Mouse (Mus musculus) gastrocnemius, adult 2 months (tissue): ENCODE measurements around the gene Poc1b. TPM values are rescaled to one million over a fixed set of nuclear protein-coding genes. Genes with fewer than 3 reads are reported as not detected.

Source experiments
- DNase-seq: peaks from one replicate; pipeline ENCODE4 v3.0.0; 2022
- H3K27ac ChIP-seq: fragments of 200-600 bp; 2 replicates; pipeline ENCODE4 v1.8.1; 2022; ENCODE audit warnings: mild to moderate bottlenecking
- H3K4me3 ChIP-seq: fragments of 200-600 bp; 2 replicates; pipeline ENCODE4 v1.8.1; 2022; ENCODE audit warnings: mild to moderate bottlenecking, moderate library complexity
- CTCF ChIP-seq: fragments of 200-600 bp; IDR thresholded peaks from 2 replicates; pipeline ENCODE4 v1.8.1; 2022; ENCODE audit warnings: antibody characterized with exemption, mild to moderate bottlenecking, moderate library complexity
- intact Hi-C: fragments of 180-260 bp; cut with DNase I; formaldehyde crosslinking; loops from one replicate; pipeline ENCODE4 v1.15.1; 2025
- total RNA-seq, 2 experiments: library from RNA; stranded (reverse); gene quantifications; 2 replicates each; pipeline ENCODE4 v1.2.3; 2021

The Poc1b gene
- total RNA-seq, 2 experiments from 2014 or later = 3.3 to 4.1 TPM

DNA sequence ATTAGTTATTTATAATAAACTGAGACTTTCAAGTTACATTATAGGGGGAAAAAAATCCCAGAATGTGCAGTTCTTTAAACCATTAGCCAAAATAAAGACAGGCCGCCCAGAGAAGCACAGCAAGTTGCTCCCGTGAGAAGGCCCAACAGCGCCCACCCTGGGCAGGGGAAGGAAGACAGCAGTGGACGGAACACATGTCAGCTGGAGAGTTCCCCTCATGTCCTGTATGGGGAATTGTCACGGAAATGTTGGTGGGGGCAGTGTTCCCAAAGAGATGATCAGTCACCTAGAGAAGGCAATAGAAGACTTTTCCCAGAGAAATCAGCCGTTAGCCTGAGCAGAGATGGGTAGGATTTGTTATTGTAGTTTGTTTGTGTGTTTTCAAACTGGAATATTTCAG is 61.6 kb downstream of the Poc1b start:
- no peak overlapping the region for H3K4me3 ChIP-seq
- TF ChIP-seq CTCF = peak; percentile 28
- DNase-seq = peak; percentile 30
- H3K27ac ChIP-seq = 0 out of 2 replicates have a peak overlapping the region, but pooled peaks have one; percentile 72
- intact Hi-C loops = loop anchor here (5.0 kb wide), 1 partner anchor 94 kb away; the partner anchor contains the start of gene Dusp6

DNA sequence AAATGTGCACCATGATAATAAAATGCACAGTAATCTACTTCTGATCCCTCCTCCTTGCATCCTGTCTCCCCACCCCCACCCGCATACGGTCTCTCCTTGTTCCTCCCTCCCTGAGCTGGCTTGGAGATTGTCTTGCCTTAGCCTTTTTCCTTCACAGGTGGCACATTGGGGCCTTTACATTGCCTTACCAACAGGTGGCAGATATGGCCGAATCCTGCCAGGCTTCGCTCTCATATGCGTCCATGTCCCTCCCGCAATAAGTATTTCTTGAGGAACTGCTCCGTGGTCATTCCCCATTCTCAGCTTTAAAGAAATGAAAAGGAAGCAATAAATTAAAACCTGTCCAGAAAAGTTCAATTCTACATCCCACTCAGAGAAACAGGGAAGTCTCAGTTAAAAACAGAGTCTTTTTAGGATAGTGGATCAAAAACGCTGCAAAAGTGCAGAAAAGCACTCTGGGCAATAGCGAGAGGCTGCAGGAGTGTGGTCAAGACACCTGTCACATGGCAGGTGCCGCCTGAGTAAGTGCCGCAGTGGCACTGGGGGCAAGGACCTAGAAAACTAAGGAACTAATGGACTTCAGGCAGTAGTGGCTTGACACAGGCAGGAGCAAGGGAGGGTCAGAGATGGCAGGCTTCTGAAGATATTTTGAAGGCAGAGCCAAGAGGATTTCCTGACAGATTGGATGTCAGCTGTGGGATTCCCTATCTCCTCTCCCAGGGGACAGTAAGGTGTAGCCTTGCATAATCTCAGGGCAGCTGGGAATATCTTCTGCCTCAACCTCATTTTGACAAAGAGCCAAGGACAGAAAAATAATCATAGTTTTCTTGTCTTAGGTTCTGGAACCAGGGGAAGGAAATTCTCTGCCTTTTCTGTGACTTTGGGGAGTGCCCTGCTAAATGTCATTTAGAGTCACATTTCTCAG is 62.3 kb downstream of the Poc1b start:
- intact Hi-C loops = loop anchor here (5.0 kb wide), 1 partner anchor 93 kb away; the partner anchor contains the start of gene Dusp6
- Histone ChIP-seq H3K27ac (peak overlapping the region; percentile 72), H3K4me3 (peak overlapping the region; percentile 47)
- DNase-seq = peak; percentile 31
- peak; percentile 42 for TF ChIP-seq CTCF

DNA sequence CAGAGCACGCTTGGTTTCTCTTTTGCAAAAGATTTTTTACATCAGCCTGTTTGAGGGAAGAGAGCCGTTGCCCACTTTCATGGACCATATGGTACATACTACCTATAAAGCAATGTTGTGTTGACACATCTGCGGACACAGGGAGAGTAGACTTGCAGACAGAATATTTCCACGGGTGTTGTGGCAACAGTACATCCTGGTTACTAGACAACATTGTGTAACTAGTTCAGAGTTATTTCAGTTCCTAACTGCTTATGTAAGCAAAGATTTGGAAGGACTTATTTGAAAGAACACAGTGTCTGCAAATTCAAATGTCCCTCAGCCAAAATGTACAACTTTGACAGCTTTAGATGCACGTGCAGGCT is 62.9 kb downstream of the Poc1b start:
- DNase-seq = no peak
- H3K27ac ChIP-seq = peak overlapping the region; percentile 72

DNA sequence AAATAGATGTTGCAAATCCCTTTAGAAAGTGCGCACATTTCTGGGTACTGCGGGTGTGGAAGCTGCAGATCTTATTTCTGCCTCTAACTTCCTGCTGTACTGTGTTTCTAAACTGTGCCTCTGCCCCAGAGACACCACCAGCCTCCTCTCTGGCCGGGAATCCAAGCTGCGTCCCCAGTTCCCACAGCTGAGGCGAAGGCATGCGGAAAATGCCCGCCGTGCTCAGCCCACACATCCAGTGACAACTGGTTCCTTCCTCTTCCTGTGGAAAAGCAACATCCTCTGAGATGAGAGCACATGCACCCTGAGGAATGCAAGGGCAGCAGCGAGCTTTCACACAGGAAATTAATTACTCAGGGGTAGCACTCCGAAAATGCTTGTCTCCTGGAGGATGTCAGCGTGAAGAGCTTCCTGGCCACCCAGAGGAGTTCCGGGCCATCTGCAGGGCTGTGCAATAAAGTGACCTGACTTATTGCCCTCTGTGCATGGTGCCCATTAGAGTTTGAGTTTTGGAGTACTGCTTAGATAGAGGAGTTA is 65.2 kb downstream of the Poc1b start:
- Histone ChIP-seq H3K4me3 (peak overlapping the region; percentile 50), H3K27ac (peak overlapping the region; percentile 70)
- intact Hi-C loops = no loop called here
- no peak for TF ChIP-seq CTCF
- peak; percentile 69 for DNase-seq

More for the DNA sequence above, 62.9 kb downstream of the Poc1b start:
- peak overlapping the region; percentile 47 for H3K4me3 ChIP-seq
- intact Hi-C loops = loop anchor here (5.0 kb wide), 1 partner anchor 93 kb away; the partner anchor contains the start of gene Dusp6
- no peak for TF ChIP-seq CTCF

DNA sequence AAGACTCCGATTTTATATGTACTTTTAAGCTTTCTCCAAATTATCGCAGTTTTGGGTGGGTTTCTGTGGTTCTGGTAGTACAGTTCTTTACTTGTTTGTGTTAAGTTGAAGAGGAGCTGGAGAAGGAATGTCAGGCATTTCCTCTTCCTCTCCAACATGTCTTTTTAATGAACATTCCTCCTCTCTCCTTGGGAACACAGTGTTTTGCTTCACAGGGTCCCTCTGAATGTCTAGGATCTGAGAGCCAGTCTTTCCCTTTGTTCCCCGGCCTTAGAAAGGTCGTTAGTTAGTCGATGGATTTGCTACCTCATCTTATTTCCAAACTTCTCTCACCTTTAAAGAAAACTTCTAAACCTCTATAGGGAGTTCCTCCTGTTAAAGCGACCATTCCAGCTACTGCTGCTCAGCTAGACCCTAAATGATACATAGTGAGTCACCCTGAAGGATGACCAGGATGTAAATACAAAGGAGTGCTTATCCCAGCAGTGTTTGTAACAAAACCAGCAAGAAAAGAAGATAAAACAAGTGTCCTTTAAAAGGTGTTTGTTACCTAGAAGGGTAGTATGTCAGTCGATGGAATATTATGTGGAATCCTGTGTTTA is 66.2 kb downstream of the Poc1b start:
- Histone ChIP-seq H3K27ac (peak overlapping the region; percentile 70), H3K4me3 (no peak overlapping the region)
- intact Hi-C loops = no loop called here
- DNase-seq = no peak
- no peak for TF ChIP-seq CTCF

DNA sequence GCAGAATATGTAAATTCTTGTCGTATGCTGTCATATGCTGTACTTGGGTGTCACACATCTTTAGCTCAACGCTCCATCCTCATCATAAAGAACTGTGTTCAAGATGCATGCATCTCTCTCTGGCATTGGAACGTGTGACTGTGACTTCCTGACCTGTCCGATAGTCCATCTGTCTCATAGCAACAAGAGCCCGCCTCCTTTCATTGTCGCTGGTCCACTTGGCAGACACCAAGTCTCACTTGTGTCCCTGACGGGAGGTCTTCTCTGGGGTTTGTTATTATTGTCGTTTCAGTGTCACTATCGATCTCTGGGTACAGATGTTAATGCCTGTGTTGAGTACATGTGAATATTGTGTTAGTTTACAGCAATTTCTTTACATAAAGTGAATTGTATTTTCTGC is 70.1 kb downstream of the Poc1b start:
- H3K27ac ChIP-seq = no peak overlapping the region
- H3K4me3 ChIP-seq = no peak overlapping the region
- DNase-seq = no peak
- no peak for TF ChIP-seq CTCF
- intact Hi-C loops = no loop called here

DNA sequence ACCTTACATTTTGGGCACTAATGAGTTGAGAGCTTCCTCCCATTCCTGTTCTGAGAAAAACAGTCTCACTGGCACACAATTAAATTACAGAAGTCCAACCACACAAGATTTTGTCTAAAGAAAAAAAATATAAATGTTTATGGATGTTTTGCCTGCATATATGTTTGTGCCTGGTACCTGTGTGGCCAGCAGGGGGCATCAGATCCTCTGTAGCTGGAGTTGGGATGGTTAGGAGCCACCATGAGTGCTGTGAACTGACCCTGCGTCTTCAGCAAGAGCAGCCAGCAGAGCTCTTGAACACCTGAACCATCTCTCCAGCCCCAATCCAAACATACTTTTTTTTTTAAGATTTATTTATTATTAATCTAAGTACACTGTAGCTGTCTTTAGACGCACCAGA is 71.3 kb downstream of the Poc1b start:
- intact Hi-C loops = no loop called here
- TF ChIP-seq CTCF = peak; percentile 40
- DNase-seq = no peak
- Histone ChIP-seq H3K27ac (no peak overlapping the region), H3K4me3 (no peak overlapping the region)

DNA sequence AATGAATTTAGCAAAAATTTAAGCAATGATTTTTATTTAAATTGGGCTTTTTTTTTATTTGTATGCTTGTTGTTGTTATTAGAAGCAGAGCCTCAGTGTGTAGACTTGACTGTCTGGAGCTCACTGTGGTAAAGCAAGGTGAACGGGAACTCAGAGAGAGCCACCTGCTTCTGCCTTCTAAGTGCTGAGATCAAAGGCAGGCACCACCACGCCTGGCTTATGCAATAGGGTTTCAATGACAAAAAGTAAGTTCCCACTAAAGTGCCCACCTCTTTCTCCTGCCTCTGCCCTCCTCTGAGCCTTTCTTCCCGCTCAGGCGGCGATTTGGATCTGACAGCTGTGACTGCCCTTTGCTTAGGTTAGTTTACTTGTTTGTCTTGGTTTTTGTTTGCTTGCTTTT is 72.3 kb downstream of the Poc1b start:
- Histone ChIP-seq H3K4me3 (no peak overlapping the region), H3K27ac (no peak overlapping the region)
- no peak for TF ChIP-seq CTCF
- intact Hi-C loops = no loop called here
- no peak for DNase-seq

DNA sequence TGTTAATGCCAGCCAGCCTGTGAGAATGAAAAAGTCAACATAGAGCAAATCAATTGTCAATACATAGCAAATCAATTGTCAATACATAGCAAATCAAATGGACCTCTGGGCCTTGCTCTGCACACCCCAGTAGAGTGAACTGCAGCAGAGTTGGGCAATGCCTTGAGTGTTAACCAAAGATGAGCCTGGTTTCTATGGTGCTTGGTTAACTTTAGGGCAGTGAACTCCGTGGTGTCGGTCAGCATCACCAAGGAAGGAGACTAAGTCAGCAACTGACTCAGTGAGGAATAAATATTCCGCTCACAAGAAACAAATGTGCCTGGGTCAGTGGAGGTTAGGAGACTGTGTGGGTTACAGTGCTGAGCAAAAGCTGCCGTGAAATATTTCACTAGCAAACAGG is 72.7 kb downstream of the Poc1b start:
- no peak for TF ChIP-seq CTCF
- intact Hi-C loops = no loop called here
- Histone ChIP-seq H3K4me3 (no peak overlapping the region), H3K27ac (no peak overlapping the region)
- DNase-seq = no peak

DNA sequence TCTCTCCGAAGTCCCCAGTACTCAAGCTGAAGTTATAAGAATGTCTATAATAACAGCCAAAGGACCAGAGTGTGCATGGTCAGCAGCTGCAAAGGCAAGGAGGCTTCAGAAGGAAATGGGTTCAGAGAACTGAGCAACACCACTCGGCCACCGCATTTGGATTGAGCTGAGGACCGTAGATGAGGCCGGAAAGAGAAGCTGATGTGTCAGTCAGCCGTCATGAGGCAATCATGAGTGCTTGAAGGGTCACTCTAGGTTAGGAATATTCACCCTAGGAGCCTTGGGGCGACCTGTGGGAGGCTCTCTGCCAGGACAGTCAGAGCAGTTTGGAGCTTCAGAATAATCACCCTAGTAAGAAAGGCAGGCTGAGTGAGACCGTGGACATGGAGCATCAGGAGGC is 74.7 kb downstream of the Poc1b start:
- 0 out of 2 replicates have a peak overlapping the region, but pooled peaks have one; percentile 31 for H3K27ac ChIP-seq
- intact Hi-C loops = no loop called here
- H3K4me3 ChIP-seq = no peak overlapping the region
- peak; percentile 22 for DNase-seq
- TF ChIP-seq CTCF = no peak

DNA sequence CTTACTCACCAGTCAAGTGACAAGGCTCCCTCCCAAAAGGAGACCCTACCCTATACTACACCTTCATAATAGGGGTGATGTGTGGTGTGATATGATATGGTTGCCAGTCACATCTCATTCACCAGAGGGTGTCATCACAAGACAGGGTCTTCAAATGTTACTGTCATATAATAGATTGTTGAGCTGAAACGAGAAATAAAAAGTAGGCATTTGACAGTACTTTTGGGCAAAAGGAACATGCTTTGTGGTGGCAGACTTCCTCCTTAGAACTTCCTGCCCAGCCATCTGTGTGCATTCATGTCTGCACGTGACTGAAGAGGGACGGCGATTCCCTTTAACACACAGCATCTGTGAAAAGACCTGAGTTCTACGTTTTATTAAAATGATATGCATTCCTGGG is 75.3 kb downstream of the Poc1b start:
- no peak for DNase-seq
- Histone ChIP-seq H3K27ac (peak overlapping the region; percentile 31; the same call in 1 of the 2 replicates), H3K4me3 (no peak overlapping the region)
- TF ChIP-seq CTCF = no peak
- intact Hi-C loops = no loop called here

DNA sequence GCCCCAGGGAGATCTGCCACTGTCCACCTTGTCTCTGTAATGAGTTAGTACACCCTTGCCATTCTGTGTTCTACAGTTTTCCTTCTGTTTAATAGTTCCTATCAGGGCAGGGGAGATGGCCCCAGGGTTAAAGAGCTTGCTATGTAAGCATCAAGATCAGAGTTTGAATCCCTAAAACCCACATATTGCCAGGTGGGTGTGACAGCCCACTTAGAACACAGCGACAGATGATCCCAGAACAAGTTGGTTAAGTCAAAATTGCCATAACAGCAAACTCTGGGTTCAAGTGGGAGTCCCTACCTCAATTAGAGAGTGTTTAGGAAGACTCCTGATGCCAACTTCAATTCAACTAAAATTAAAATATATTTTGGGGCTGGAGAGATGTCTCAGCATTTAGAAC is 81.3 kb downstream of the Poc1b start:
- no peak overlapping the region for H3K27ac ChIP-seq
- no peak for DNase-seq
- H3K4me3 ChIP-seq = no peak overlapping the region
- intact Hi-C loops = no loop called here
- no peak for TF ChIP-seq CTCF
